Mouse (Mus musculus): Measurements from ENCODE around the gene Usp47.

- no peak for TF ChIP-seq CTCF (IDR thresholded peaks at IDR 0.05; ENCODE audit: extremely low read depth, insufficient read length, insufficient replicate concordance, low read depth, low read length)
- no peak for TF ChIP-seq POLR2A (IDR thresholded peaks at IDR 0.05; ENCODE audit: low read depth, low read length)
Measured at GRCm38 (mm10) chr7:112024856-112025255, 1.6 kb downstream of the Usp47 start.
